Mouse (Mus musculus) ZHBTc4 (cell line): ENCODE results near the gene B020011L13Rik.
"Not testable (repeated sequence)": the region's sequence is repeated elsewhere in the genome, so short reads cannot be mapped to it uniquely, and the experiment has no call there.

ENCODE experiments used
- DNase-seq: peaks from one replicate; pipeline ENCODE4 v3.0.0-alpha.2; 2011; ENCODE audit warnings: low read depth, low spot score

Gene B020011L13Rik

DNA sequence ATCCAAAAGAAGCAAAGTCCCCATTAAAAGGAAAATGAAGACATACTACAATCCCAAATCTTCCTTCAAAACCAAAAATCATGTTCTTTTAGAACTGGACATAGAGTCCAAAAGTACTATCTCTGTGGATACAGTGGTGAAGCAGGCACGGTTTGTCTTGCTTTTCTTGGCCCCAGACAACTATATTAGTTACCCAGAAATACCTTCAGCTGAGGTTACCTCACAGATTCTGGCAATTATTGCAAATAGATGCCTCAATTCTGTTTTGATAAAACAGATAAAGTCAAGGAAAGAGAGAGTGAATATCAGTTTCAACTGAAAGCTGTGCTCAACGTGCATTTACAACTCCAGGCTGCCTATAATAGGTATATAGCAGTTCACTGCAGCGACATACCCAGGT, at the start of gene B020011L13Rik:
TSS of gene B020011L13Rik (plus strand) at position 301 of the 400 bp plus-strand sequence.
- DNase-seq, result not testable (repeated sequence)

DNA sequence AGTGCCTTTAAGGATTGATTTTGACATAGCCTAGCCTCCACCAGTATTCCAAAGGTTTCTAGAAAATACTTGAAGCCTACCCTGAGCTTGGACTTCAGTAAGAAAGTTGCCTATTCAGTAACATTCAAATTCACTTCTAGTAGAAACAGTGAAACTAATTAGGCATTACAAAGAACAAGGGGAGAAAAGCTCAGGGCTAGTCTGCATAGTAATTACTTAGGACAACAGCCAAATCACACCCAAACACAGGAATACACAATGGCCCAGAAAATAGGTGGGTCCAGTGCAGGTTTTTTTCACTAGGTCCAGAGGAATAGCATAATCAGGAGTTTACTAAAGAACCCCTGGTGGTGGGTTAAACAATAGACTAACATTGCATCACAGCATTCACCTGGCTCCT, 35.3 kb downstream of the B020011L13Rik start:
- peak; percentile 54 for DNase-seq

DNA sequence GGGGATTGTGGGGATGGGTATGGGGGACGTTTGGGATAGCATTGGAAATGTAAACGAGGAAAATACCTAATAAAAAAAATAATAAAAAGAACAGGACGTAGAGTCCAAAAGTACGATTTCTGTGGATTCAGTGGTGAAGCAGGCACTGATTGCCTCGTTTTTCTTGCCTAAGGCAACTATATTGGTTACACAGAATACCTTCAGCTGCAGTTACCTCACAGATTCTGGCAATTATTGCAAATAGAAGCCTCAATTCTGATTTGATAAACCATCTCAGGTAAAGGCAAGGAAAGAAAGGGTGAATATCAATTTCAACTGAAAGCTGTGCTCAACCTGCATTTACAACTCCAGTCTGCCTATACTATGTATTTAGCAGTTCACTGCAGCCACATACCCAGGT, 48.8 kb downstream of the B020011L13Rik start, which contains the start of gene Gm28360:
TSS of gene Gm28360 (plus strand) at position 301 of the 400 bp plus-strand sequence.
- not testable (repeated sequence) for DNase-seq

DNA sequence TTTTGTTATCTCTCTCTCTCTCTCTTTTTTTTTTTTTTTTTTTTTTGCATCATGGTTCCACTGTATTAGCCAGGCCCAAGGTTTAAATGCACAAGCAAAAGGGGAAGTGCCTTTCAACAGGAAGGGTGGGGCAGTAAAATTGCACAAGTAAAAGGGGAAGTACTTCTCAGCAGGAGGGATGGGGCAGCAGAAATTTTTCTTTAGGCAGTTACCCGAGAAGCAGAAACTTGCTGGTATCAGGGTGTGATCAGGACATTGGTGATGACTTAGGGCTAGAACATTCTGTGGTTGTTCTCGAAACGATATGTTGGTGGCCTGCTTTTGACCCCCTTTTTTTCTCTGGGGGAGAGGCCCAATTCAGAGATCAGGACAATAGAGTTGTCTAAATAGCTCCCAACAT, 70.8 kb downstream of the B020011L13Rik start:
- not testable (repeated sequence) for DNase-seq
